Mouse (Mus musculus): ENCODE measurements around the gene Snx5. TPM values are rescaled to one million over a fixed set of nuclear protein-coding genes. Genes with fewer than 3 reads are reported as not detected.

Snx5 gene
- polyA plus RNA-seq, 1 experiment from 2014 or later, result 75.9 TPM

Other genes starting within 250 kb of the Snx5 start
- not detected in 2 replicates for gene Banf2, start 237.8 kb downstream of the Snx5 start, polyA plus RNA-seq (2014; fragmentation: Nextera tagmentation; extraction: Ambion mirVana)
- 10.5 and 11.7 TPM in 2 replicates for gene Mgme1, start 243 bp downstream of the Snx5 start, polyA plus RNA-seq (2014; fragmentation: Nextera tagmentation; extraction: Ambion mirVana)
- gene Ovol2, start 61.2 kb upstream of the Snx5 start, polyA plus RNA-seq (2014; fragmentation: Nextera tagmentation; extraction: Ambion mirVana), result not detected in 2 replicates
- gene Kat14, start 98.1 kb upstream of the Snx5 start, polyA plus RNA-seq (2014; fragmentation: Nextera tagmentation; extraction: Ambion mirVana), result 22.4 and 23.3 TPM in 2 replicates
- 0.53 and 3.0 TPM in 2 replicates for gene Pet117, start 98.1 kb upstream of the Snx5 start, polyA plus RNA-seq (2014; fragmentation: Nextera tagmentation; extraction: Ambion mirVana)

All from hindbrain, embryonic 14.5 days (tissue).